Mouse (Mus musculus) cerebellum, adult 2 months (tissue): ENCODE data around the gene Olfr341. TPM values are rescaled to one million over a fixed set of nuclear protein-coding genes. Genes with fewer than 3 reads are reported as not detected.

Experiments used
- DNase-seq, 2 experiments: peaks; one replicate each; pipeline ENCODE4 v3.0.0; 2021
- H3K27ac ChIP-seq: fragments of 200-500 bp; 2 replicates; pipeline ENCODE4 v1.5.1; 2012; ENCODE audit warnings: low read length, control low read depth, inconsistent platforms; ENCODE audit not compliant: insufficient read depth
- H3K27me3 ChIP-seq: fragments of 200-500 bp; 2 replicates; pipeline ENCODE4 v1.6.1; 2012; ENCODE audit warnings: inconsistent platforms, mild to moderate bottlenecking, low read length, moderate library complexity; ENCODE audit not compliant: control insufficient read depth, insufficient read depth
- H3K4me1 ChIP-seq: fragments of 200-500 bp; 2 replicates; pipeline ENCODE4 v1.6.1; 2011; ENCODE audit warnings: low read length; ENCODE audit not compliant: control insufficient read depth, insufficient read depth
- H3K4me3 ChIP-seq: fragments of 200-500 bp; replicated peaks from 2 replicates; pipeline ENCODE3; 2011; ENCODE audit warnings: mild to moderate bottlenecking, low read depth, low read length, control low read depth; ENCODE audit not compliant: insufficient read depth
- CTCF ChIP-seq: fragments of 200-500 bp; IDR thresholded peaks from 2 replicates; pipeline ENCODE4 v1.5.1; 2011; ENCODE audit warnings: low read depth, mild to moderate bottlenecking, control low read depth, low read length, moderate library complexity, borderline replicate concordance; ENCODE audit not compliant: insufficient read depth
- POLR2A ChIP-seq: fragments of 200-500 bp; IDR thresholded peaks from 2 replicates; pipeline ENCODE4 v1.6.1; 2011; ENCODE audit warnings: low read length, control low read depth, borderline replicate concordance; ENCODE audit not compliant: insufficient read depth
- WGBS: fragments of 180-500 bp; shearing (Covaris S2); methylation state at CpG from one replicate; pipeline ENCODE4 v1.1.7; 2018; 5-methylcytosine and 5-hydroxymethylcytosine counted together
- polyA plus RNA-seq: library from polyadenylated mRNA; depleted of rRNA; stranded (reverse); fragments of >200 nt; gene quantifications from 2 replicates; pipeline ENCODE4 v1.2.3, GENCODE M21; 2012; rRNA removed

Olfr341 gene
- not detected in 2 replicates for polyA plus RNA-seq

DNA sequence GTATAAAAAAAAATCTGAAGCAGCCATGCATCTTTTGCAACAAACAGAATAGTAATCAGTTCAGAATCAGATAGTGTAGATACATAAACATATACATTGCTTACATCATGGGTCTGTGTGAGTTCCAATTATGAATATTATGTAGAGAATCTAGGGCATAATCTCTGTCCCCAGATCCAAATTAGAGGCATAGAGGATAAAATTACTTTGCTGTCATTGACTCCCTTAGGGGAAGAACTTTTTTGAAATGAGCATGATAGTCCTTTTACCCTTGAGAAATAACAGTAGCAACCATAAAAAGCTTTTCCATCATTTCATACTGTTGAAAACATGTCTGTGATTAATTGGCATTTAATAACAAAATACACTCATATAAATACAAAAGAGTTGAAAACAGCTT is at the start of gene Olfr341:
Olfr341 (minus strand) TSS at position 101 of the 400 bp plus-strand sequence.
- no peaks in the 10 kb centered on the region for H3K27me3 ChIP-seq
- no peak within 1 kb of the TSS for H3K4me3 ChIP-seq
- H3K27ac ChIP-seq: no peak within 1 kb of the TSS
- no peak for DNase-seq
- TF ChIP-seq POLR2A (no peak), CTCF (no peak)
- H3K4me1 ChIP-seq: no peaks in the 10 kb centered on the region

DNA sequence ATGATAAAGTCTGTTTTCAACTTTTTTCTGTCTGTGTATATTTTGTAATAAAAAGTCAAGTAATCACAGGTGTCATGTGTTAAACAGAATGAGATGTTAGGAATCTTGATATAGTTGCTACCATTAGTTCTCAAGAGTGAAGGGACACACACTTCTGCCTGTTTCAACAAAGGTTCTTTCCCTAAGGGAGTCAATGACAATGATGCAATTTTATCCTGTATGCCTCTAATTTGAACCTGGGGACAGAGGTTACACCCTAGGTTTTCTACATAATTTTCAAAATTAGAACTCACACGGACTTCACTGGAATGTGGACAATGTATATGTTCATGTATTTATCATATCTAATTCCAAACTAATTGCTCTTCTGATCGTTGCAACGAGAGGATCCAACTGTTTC is 42.4 kb upstream of the Olfr341 start, which contains the start of gene Olfr342:
Olfr342 (plus strand) TSS at position 301 of the 400 bp plus-strand sequence.
- Histone ChIP-seq H3K4me3 (no peak within 1 kb of the TSS), H3K4me1 (no peaks in the 10 kb centered on the region), H3K27me3 (no peaks in the 10 kb centered on the region), H3K27ac (no peak within 1 kb of the TSS)
- 55% methylated on average over 3 of the region's 3 CpGs for WGBS
- no peak for DNase-seq
- TF ChIP-seq POLR2A (no peak), CTCF (no peak)

DNA sequence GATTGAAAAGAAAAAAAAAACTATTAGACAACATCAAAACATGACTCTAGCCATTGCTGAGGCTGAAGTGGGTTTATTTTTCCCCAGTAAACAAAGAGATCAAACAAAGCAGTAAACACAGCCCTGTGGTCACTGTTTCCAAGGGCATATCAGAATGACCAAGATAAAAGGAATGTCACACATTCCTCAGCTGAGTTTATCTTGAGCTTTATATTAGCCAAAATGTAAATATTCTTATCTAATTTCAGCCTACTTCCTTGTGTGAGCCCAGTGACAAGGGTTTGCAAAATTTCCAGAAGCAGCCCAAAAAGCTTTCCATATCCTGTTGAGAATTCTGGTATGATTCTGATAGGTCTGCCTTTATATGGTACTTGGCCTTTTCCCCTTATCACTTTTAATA is 8.6 kb downstream of the Olfr341 start:
- TF ChIP-seq CTCF: no peak
- no peak for TF ChIP-seq POLR2A
- H3K4me3 ChIP-seq: no peak overlapping the region
- H3K27ac ChIP-seq: no peak overlapping the region
- no peaks in the 10 kb centered on the region for H3K4me1 ChIP-seq
- no peak for DNase-seq
- no peaks in the 10 kb centered on the region for H3K27me3 ChIP-seq

DNA sequence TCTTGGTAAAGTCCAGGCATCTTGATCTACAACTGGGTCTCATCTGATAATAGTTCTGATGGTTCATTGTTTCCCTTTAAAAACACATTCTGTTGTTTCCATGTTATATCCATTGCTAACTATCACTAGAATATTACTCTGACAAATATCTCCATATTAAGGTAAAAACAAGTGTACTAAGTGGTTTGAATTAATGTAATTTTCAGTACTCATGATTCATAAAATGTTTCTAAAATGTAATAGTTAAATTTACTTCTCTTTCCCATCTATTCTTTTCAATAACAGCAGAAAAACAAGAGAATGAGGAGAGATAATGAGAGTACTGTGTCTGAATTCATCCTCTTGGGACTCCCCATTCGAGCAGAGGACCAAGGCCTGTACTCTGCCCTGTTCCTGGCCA is 30.0 kb downstream of the Olfr341 start, which contains the start of gene Olfr340:
Olfr340 (plus strand) TSS at position 301 of the 400 bp plus-strand sequence.
- TF ChIP-seq CTCF (no peak), POLR2A (no peak)
- H3K4me1 ChIP-seq: no peaks in the 10 kb centered on the region
- no peak for DNase-seq
- H3K27ac ChIP-seq: no peak within 1 kb of the TSS
- no peak within 1 kb of the TSS for H3K4me3 ChIP-seq
- 31% methylated on average over 1 of the region's 1 CpGs for WGBS
- H3K27me3 ChIP-seq: no peaks in the 10 kb centered on the region

Other genes with a start within 250 kb of the Olfr341 start
- 0.08 TPM in 1 of 2 replicates, not detected in the other for gene Olfr338, start 108.9 kb downstream of the Olfr341 start, polyA plus RNA-seq
- not detected in 2 replicates for gene Olfr339, start 63.5 kb downstream of the Olfr341 start, polyA plus RNA-seq
- gene Olfr340, start 29.9 kb downstream of the Olfr341 start, polyA plus RNA-seq: not detected in 2 replicates
- not detected in 2 replicates for gene Olfr342, start 42.5 kb upstream of the Olfr341 start, polyA plus RNA-seq
- not detected in 2 replicates for gene Olfr344, start 84.2 kb upstream of the Olfr341 start, polyA plus RNA-seq
- not detected in 2 replicates for gene Olfr345, start 157.6 kb upstream of the Olfr341 start, polyA plus RNA-seq
- gene Olfr346, start 203.3 kb upstream of the Olfr341 start, polyA plus RNA-seq: not detected in 2 replicates
- not detected in 2 replicates for gene Olfr347, start 249.4 kb upstream of the Olfr341 start, polyA plus RNA-seq